Mouse (Mus musculus): ENCODE data around the gene Lgals2.

Gene Lgals2

DNA sequence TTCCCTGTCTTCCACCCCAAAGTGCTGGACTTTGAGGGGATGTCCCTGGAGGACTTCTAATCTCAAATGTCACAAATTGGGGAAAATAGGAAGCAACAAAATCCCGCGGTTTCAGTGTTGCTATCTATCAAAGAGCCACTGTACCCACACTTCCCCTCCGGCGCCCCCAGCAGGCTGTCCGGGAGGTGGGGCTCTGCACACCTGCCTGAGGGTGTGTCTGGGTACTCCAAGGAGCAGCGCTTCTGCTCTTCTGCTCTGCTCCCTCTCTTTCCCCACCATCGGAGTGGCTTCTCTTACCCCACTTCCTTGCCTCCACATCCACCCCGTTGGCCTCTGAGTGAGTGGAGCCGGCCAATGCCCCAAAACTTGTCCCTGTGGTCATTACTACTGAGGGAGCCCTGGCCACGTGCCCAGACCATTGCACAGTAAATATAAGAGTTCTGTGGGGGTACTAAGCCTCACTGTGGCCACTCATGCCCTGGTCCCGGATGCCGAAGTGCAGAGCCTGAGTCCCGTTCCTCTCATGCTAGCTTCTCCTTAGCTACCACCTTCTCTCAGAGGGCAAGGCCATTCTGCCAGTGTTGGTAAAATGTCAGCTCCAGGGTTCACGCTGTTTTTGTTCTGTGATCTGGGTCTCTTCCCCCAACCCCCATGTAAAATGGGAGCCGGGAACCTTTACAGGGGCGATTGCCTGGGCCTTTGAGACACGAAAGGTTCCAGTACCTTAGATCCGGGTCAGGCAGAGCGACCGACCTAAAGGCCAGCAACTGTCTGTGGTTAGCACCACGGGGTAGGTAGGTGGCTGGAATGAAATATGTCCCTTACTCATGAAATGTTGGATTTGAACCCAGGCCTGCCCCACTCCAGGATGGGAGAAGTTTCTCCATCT is 11.5 kb downstream of the Lgals2 start:
- no peak for DNase-seq (ENCODE audit: low spot score)

DNA sequence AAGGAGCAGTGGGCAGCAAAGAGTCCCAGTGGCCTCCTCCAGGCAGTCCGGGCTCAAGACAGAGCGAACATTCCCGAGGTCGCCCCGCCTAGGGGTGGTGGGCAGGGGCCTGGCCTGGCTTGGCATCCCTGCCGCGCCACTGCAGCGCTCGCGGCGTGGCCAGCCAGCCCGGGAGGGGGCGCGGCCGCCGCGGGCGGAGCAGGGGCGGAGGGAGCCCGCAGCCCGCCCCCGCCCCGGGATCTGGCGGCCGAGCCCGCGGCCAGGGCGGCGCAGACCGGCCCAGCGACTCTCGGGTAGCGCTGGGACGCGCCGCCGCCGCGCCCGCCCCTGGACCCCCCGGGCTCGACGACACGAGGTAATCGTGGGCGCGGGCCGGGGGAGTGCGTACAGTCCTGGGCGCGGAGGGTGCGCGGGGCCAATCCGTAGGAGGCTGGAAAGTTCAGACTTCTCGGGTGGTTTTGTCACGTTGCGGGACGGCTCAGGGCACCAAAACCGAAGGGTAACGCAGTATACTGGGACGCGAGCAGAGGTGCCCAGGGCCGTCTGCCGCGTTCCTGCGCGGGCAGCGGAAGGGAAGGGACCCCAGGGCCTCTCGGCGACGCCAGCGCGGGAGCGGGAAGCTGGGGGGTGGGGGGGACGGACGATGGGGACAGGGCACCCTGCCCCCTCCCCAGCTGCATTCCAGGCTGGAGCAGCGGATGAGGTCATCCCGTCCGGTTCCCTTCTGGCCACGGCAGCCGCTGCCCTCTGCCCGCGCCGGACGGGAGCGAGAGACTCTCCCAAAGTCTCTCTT is 12.8 kb downstream of the Lgals2 start, which contains the start of gene Cdc42ep1:
Cdc42ep1 (plus strand) TSS at position 254 of the 793 bp plus-strand sequence.
- DNase-seq (ENCODE audit: low spot score) = no peak

DNA sequence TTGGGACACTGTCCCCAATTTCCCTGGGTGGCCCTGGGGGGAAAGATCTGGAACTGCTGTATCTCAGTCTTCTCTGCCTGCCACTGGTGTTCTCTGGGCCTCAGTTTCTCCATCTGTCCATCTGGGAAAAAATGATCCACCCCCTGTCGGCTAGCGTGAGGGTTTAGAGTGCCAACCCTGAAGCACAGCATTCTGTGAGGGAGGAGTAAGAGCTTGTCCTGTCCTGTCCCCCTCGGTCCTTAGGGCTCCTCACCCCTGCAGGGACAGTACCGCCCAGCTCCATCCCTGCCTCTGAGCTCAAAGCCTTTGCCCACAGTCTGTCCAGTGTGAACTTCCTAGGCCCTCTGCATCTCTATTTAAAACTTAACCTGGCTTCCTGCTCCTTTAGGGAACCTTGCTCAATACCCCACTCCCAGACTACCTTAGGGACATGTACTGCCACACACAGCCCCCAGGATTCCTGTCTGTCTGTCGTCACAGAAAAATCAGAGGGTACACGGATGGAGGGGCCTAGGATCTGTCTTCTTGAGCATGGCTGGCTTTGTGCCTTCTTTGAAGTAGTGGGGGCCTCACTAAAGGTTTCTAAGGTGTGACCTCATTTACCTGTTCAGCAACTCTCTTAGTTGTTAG is 14.1 kb downstream of the Lgals2 start:
- DNase-seq (ENCODE audit: low spot score) = no peak

DNA sequence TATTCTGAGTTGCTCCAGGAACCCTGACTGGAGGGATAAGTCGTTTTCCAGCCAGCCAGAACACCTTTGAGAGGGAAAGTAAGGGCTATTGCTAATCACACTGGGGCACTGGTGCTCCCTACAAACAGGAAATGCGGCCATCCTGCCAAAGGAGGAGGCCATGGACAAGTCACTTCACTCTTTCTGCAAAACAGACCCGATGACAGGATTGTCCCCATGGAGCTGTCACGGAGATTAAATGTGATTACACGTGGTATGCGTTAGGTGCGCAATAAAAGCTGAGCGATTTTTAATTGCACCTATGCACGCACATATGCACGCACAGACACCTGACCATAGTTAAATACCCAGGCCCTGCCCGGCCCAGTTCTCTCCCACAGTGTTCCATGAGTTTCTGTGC is 14.6 kb downstream of the Lgals2 start:
- no peak for DNase-seq (ENCODE audit: low spot score)

DNA sequence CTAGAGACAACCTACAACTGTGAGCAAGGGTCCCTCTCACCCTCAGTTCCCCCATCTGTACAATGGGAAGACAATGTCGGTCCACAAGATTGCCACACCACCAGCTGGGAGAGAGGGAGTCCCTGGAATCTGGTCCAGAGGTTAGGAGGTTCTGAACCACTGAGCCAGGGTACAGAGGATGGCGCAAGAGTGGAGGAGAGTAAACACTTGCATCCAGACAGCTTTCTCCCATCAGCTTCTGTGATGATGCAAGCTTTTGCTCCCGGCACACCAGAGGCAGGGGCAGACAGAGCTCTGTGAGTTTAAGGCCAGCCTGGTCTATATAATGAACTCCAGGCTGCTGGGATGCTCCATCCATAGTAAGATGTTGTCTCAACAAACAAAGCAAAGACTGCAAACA is 15.1 kb downstream of the Lgals2 start:
- no peak for DNase-seq (ENCODE audit: low spot score)

DNA sequence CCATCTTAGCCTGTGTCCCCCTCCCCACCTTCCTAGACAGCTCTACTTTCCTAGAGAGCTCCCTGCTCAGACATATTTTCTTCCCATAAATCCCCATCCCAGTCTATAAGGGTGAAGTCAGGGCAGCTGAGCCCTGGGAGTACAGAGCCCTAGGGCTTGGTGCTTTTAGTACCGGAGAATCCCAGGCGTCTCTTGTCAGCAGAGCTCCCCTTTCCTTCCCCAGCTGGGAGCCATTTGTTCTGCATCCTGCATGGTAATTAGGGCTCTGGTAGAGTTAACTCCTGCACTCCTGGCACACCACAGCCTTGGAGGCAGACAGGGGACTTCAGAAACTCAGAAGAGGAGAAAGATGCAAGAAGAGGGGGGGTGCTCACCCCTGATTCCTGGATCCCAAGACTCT is 15.6 kb downstream of the Lgals2 start:
- no peak for DNase-seq (ENCODE audit: low spot score)

DNA sequence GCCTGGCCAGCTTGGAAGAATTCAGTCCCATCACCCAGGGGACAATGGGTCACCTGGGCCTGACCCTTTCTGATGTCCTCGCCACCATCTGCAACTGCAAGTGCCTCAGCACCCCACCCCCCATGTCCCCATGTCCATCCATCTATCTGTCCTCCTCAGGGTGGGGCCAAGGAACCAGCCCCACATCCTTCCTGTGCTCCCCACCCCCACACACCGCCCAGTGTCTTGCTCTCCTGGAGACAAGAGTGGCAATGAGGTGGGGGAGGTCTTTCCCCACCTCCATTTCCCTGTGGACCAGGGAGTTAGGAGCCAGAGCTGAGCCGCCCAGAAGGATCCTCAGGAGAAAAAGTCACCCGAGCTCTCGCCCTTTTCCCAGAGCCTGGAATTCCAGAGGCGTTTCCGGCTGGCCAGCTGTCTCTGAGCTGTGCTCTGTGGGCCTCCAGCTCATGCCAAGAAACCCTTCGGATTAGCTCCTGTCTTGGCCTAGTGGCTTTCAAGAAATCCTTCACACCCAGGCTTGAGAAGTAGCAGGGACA is 19.2 kb downstream of the Lgals2 start:
- no peak for DNase-seq (ENCODE audit: low spot score)

DNA sequence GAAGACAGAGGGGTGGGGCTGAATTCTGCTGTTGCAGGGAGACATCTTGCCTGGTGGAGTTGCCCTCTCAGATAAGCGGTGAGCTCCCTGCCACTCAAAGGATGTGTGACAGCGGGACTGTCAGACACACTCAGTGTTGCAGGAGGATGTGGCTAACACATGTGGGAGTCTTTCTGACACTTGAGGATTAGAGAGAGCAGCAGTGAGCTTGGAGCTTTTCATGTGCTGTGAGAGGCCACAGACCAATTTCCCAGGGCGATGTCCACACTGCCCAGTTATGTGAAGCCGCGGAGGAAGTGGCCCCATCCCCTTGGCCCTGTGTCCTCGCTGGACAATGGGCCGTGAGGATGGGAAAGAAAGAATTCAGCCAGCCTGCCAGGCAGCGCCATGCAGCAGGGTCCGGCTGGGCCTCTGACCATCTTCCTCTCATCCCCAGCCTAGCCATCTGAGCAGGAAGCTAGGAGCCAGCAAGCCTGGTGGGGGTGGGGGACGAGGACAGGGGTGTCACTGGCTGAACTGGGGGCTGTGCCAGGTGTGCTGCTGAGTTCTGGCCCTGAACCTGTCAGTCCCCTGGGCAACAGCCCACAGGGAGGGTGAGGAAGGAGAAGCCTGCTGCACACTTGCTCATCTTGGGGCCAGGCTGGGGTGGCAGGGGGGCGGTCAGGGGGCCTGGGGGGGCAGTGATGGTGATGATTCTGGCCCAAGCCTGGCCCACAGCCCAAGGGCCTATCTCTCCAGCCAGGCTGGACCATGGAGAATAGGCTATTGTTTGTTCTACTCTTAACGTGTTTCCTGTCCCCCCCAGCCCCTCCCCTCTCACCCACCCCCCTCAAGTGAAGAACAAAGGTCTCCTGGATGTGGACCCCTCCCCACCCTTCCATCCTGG is 19.9 kb downstream of the Lgals2 start:
- DNase-seq (ENCODE audit: low spot score) = no peak

DNA sequence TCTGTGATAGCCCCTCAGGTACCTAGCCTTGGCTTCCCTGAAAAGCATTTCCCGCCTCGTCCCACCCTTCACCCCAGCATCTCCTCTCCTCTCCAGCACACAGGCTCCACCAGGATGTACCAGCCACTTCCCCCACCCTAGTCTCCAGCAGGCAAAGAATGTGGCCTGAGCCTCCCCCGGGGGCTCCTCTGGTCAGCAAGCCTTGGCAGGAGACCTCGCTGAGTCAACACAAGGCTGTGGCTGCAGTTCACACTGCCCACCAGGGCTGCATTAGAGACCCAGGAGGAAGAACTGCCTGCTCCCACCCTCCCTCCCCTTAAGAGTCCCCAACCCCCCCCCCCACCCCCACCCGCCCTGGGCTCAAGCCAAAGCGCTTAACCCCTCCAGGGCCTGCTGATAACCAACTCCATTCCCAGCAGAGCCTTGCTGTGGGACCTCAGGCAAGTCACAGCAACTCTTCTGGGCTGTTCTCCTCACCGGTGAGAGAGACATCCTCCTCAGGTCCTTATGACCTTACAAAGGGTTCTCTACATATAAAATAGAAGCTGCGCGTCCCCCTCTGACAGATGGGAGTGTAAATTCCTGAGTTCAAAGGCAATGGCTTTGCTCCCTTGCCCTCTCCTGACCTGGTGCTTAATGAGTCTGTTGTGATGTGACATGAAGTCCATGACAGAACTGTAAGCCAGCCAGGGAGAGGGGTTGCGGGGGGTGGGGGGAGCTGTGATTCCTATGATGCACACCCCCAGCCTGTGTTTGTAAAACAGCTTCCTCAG is 20.9 kb downstream of the Lgals2 start:
- no peak for DNase-seq (ENCODE audit: low spot score)

DNA sequence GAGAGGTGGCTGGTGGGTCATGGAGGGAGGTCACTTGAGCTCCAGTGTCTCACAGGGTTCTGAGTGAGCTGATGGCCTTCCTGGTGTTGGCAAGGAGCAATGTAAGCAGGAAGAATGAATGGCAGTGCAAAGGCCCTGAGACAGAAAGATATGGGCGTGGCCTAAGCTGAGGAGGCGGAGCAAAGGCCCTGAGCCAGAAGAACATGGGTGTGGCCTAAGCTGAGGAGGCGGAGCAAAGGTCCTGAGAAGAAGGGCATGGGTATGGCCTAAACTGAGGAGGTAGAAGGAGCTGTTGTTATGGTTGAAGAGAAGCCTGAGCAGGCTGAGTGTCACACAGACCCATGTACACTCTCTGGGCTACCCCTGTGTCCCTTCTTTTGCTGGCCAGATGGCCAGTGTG is 21.7 kb downstream of the Lgals2 start:
- DNase-seq (ENCODE audit: low spot score) = no peak

DNA sequence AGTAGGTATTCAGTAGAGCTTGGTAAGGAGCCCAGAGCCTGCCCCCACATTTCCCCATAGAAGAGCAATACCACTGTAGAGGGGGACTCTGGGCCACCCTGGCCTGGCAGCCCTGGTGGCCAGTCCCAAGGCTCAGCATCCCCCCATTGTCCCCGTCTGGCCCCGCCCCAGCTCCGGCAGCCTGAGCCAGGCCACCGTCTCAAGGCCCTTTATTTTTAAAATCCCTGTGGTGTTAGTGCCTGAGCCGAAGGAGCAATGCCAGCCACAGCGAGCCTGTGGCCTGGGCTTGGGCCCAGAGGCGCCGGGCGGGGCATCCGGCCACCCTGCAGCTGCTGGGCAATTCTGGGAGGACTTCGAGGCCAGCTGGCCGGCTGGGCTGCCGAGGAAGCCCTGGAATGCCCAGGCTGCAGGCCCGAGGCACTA is 22.6 kb downstream of the Lgals2 start:
- peak; percentile 68 for DNase-seq (ENCODE audit: low spot score)

DNA sequence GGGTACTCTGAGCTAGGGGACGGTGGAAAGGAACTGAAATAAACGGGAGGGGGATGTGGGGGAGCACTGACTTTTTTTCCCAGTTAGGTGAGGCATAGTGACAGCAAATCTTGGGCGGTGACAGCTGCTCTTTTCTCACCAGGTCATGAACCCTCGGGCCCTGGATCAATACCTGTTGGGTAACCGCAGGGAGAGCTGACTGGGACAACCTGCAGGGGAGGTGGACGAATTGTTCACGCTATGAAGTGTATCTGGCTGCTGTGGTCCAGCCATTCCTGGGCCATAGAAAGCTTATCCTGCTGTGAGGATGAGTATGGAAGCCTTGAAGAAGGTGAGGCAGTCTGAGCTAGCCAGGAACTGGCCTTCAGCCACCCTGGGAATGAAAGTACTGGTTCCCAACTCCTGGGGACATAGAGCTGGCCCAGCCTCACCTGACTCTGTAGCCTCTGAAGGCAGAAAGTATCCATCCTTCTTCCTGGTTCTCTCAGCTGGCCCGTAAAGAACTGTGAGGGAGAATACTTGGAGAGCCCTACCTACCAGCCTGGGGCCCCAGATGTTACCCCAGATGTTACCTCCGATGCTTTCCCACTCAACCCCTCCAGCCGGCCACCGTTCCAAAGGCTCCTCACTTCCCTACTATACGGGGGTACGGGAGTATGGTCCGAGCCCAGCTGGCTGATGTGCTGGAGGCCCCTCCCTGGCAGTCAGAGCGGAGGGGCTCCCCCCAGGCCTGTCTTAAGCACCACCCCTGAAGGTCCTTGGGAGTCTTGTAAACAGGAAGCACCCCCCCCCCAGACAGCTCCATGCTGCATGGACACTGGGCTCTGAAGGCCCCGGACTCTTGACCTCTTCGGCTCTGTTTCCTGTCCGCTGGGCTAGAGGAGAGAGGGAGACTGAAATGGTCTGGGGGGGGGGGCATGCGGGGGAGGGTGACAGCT is 23.3 kb downstream of the Lgals2 start:
- DNase-seq (ENCODE audit: low spot score) = no peak

DNA sequence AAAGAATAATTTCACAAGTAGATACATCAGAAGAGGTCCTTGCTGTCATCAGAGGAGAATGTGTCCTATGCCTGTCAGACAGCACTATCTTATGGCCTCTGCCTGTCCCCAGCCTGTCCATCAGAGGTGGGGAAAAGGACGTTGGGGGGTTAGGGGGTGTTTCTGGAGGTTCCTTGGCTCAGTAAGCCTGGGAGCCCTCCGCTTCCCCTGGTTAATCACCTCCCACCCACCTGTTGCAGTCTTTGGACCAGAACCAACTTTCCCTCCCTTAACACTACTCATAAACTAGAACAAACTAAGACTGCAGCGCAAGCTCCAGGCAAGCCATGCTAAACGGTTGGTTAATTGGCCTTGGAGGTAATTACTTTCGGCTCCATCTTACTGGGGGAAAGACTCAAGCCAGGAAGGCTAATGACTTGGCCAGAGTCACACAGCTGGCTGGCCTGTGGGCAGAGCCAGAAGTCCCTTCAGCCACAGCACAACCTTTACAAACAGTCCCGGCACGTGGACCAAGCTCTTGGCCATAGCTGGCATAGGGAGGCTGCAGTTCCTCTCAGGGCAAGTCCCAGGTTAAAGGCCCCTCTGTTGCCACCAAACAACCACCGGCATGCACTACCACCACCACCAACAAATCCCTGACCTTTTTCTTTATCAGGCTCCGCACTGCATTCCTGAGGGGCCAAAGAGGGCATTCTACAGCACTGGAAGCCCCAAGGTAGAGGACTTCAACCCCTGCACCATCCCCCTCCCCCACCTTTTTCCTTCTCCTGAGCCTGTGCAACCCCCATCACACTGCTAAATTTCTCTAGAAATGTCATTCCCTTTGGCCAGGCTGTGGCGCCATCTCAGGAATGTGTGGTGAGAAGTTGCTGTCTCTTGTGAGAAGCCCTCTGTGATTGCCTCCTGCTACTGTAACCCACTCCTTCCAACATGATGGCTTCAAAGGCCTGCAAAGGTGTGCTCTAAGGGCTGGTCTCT is 24.3 kb downstream of the Lgals2 start:
- DNase-seq (ENCODE audit: low spot score) = no peak

DNA sequence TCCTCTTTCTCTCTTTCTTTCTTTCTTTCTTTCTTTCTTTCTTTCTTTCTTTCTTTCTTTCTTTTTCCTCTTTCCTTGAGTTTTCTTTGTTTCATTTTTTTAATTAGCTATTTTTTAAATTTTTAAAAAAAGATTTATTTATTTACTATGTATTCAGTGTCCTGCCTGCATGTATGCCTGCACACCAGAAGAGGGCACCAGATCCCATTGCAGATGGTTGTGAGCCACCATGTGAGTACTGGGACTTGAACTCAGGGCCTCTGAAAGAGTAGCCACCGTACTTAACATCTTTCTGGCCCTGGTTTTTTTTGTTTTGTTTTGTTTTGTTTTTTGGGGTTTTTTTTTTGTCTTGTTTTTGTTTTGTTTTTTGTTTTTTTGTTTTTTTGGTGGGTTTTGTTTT is 25.7 kb downstream of the Lgals2 start:
- DNase-seq (ENCODE audit: low spot score) = no peak

DNA sequence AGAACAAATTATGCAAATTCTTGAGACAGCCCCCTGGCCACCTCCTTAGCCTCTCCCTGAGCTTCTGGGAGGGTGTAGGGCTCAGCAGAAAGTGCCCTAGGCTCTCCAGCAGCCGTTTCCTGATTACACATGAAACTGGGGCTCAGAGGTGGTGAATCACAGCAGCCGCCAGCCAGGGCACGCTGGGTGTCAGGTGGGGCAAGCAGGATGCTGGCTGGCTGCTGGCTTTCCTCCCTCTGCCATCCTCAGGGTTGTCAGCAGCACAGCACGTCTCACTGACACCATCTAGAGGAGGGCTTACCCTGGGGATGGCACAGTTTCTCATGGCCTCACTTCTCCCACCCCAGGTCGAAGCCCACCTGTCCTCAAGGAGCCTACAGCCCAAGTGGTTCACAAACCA is 27.0 kb downstream of the Lgals2 start:
- no peak for DNase-seq (ENCODE audit: low spot score)

DNA sequence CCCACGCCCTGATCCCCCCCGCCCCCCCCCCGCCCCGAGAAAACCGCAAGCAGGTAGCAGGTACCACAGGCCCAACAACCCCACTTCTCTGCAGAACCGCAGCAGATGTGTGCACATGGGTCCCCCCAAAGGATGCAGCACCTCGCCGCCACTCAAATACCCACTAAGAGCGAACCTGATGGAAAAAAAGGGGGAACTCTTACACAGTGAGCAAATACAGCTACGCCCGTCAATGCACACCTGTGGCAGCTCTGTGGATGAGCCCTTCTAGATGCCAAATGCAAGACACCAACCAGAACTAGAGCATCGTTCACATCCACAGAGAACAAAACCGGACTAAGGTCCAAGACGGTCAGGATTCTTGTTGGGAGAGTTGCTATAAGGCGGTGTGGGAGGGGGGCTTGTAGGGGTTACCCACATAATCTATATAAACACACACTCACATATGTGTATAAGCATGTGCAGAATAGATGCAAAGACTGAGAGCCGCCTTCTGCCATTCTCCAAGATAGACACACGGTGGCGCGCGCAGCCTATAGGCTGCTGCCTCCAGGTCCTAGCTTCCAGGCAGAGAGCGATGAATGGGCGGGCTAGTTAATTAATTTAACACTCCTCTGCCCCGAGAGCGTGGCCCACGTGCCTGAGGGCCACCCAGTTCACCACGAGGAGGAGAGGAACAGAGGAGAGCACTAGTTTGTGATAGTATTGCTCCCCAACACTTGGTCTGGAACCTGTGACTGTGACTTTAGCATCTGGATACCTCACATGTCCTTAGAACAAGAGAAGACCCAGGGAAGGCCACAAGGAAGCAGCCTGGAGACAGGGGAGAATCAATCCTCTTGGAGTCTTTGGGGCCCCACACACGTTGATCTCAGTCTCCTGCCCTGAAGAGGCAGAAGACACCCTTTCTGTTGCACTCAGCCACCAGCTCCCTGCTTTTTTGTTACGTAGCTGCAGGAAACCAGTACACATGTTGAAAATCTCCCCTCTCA is 28.8 kb downstream of the Lgals2 start:
- DNase-seq (ENCODE audit: low spot score) = no peak

DNA sequence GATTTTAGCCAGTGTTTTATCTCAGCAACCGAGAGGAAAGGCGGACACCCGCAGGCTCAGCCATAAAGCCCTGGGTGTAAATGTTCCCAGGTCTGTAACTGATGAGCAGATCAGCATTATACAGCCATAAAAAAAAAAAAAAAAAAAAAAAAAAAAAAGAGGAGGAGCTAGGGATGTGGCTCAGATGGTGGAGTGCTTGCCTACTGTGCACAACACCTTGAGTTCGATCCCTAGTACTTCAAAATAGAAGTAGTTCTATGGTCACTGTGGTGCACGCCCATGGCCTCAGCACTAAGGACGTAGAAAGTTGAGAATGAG is 39.3 kb downstream of the Lgals2 start:
- no peak for DNase-seq (ENCODE audit: low spot score)
